Mouse (Mus musculus) right cerebral cortex, postnatal 10 days (tissue): ENCODE measurements at regions not wholly inside any gene's neighbourhood (a gene's known extent, or its start where the extent isn't known, plus 50 kb on each side); places are given as distances from the start of the nearest gene placed in this dataset.
"Not testable (repeated sequence)": the region's sequence is repeated elsewhere in the genome, so short reads cannot be mapped to it uniquely, and the experiment has no call there.

Source experiments
- DNase-seq, 2 experiments: peaks; one replicate each; pipeline ENCODE4 v3.0.0; 2021; ENCODE audit warnings: low spot score in 2 of 2

DNA sequence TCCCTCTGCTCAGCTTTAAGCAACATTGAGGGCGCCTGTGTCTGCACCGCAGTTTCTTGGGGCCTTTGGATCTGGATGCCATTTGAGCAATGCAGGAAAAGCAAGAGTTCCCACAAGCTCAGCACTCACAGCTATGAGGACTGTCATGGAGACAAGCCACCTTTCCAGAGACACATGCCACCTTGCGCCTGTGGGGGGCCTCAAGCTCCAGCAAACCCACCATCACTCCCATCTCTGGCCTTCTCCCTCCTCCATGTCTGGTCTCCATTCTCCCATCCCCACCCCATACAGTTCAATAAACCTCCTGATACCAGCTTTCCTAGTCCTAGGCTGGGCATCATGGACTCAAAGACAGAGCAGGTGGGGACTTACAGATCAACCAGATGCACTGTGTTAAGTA is 97.8 kb downstream of the Wdr11 start:
- DNase-seq: peak in 1 of 2 experiments; percentile 13

DNA sequence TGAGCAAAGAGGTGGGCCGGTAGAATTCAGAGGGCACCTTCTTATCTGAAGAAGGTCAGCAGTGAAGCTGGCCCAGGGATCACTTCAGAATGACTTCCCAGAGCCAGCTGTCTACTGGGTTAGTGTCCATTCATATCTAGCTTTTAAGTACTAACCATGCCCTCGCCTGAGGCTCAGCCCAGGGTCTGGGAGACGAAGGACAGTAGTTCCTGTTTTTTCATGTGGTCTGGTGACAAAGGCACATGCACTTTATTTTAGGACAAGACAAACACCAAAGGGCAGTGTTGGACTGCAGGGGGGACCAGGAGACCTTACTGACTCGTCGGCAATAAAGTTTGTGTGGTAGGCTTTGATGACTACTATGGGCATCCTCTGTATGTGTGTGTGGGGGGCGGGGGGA is 99.2 kb downstream of the Wdr11 start:
- DNase-seq: no peak

DNA sequence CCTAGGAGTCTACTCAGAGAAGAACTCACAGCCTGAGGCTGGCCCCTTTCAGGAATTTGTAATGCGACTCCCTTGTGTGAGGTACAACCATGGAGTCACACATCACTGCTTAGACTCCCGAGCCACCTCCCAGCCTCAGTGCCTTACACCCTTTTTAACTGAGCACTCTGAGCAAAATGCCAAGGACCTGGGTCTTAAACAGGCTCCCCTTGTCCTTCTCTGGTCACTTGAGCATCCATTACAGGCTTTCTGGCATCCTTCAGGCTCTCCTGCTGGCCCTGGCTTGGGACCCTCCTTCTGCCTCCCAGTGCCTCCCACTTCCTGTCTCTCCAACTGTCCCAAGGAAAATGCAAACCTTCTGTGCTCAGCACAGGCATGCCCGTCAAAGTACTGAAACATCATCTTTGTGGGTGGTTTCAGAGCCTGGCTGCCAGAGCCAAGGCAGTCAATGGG is 100.0 kb downstream of the Wdr11 start:
- peak in 1 of 2 experiments; percentile 30 for DNase-seq

DNA sequence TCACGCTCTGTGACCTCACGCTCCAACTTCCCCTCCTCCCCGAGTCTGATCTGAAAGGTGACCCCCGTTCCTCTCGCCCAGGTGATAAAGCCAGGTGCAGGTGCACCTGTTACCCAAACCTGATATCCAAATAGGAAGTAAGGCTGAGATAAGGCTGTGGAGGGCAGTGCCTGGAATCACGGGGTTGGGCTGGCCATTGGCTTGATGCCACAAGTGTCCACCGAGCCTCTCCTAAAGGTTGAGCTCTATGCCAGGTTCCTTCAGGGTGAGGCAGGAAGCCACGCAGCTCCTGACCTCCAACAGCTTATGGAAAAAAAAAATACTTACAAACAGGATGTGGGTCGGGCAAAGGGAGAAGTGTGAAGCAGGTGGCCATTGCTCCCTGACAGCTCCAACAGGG is 102.0 kb downstream of the Wdr11 start:
- DNase-seq: no peak

DNA sequence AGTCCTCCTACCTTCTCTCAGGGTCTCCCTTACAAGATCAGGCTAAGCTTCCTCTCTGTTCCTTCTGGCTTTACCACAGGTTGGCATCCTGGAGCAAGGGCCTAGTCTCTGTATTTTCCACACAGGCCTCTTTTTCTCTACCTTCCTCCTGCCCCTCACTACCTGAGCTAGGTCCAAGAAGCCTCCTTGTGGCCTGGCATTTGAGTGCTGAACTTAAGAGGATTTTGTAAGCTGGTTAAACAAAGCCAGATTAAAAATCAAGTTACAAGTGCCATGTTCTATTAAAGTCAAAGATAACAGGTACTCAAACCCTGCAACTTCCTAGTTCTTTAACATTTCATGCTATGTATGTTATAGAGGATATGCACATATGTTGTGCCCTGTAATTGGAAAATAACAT is 102.5 kb downstream of the Wdr11 start:
- DNase-seq: no peak

DNA sequence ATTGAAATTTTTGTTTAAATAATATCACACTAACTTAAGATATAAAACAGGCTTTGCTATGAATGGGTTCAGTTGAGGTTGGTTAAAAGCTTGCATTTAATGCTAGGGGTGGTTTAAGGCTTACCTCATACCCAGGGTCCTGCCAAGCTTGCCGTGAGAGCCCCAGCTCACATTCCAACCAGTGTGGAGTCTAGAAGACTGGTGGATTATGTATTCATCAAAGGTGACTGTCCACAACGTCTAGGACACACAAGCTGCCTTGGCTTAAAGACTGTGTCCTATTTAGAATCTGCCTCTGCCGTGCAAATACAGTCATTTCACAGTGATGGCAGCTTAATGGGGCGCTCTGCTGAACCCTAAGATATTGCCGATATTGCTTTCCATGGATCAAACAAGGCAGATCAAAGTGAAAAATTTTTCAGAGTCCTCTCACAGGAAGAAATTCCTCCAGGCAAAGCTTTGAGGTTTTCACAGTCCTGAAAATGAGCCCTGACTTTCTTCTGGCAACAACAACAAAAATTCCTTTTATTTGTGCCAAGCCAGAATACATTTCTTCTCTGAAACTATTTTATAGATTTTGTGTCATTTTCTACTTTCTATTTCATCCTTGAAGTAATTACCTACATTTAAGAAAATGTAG is 108.4 kb downstream of the Wdr11 start:
- DNase-seq: no peak

DNA sequence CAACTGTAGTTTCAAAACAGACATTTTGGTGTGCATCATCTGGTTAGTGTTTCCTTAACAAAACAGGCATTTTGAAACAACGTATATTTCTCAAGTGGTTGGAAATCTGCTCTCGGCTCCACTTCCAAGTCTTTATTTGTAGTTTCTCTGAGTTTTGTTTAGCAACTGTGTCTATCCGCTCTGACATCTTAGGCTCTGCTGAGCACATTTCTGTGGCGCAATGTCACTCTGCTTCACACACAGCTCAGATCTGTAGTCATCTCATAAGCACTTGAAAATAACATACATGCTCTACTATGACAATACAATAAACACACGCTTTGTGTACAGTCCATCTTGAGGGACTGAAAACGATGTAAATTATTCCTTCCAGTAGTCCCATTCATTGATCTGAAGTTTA is 135.9 kb downstream of the Wdr11 start:
- no peak for DNase-seq

DNA sequence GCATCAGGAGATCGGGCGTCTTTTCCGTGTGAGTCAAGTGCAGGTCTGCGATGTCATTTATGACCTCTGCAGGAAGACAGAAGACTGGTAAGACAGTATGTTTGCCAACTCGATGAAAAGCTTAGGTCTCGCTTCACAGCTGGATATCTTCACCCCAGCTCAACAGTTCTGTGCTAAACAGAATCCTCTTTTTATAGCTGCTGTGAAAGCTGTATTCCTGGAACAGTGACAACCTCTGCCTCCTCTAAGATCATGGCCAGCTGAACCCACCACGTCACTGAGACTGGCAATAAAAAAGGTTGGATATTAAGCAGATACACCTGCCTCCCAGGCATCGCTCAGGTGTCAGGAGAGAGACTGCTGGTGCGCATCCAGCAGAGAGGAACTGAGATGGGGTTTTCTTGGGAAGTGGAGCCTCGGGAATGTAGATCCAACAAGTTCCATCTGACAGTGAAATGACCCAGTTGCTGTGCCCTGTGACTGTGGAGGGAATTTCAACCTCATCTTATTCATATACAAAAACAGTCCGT is 138.1 kb downstream of the Wdr11 start:
- DNase-seq: no peak

DNA sequence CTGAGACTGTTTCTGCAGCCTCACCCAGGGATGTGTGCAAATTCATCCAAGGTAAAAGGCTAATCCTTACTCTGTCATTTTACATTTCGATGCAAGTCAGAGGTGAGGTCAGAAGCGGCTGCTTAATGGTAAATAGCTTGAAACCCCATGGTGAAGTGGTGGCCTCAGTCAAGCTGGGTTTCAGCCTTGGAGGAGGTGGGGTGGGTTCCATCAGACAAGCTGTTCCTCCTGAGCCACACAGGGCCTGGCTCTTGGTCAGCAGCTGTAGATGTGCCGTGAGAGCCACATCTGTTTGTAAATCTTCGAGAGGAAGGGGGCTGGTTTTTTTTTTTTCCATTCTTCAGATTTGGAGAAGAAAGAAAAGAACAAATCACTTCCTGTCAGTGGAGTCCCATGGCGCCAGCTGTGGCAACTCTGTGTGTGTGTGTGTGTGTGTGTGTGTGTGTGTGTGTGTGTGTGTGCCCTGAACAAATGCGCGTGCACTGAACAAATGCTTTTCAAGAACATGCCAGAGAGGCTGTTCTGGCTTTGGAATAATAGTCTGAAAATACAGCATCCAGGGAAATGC is 139.2 kb downstream of the Wdr11 start:
- no peak for DNase-seq

DNA sequence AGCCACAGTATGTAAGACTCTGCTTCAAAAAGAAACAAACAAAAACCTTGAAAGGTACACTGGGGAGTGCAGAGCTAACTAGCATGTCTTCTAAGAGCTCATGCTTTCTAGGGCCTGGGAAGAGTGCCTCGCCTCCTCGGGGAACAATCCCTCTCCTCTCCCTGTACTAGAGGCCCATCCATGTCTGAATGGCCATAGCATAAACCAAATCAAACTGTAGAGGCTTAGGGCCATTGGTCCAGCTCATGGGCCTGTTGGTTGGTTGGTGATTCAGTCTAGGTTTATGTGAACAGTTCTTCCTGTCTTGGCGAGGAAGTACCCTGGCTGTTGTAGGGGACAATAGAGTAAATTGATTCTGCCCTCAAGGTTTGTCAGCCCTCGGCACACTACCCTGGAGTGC is 151.0 kb downstream of the Wdr11 start:
- DNase-seq: no peak

DNA sequence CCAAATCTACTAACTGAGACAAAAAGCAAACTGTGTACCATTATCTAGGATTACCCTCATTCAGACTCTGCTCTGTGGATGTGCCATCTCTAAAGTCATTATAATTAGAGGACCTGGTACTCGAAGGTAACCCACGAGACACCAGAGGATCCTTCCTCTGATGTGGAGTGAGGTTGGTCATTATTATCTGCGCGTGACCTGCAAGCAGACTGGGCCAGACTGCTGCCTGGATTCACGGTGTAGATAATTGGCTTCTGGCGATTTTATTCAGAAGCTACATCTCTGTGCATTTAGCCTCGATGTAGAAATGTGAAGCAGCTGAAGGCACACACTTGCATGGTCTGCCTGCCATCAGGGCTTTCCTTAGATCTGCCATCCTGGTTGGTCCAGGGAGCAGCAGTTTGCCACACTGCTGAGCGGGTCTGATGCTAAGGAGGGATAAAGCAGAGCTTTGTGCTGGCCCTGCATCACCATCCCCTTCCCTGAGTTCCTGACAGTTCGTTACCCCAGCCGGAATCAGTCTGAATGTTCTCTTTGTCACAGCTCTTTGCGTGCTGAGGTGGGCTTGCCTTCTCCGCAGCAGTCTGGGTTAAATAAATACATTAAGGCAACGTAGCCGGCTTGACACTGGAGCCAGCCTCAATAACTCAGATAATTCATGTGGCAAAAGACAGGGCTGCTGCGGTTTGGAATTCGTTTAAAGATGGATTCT is 152.4 kb downstream of the Wdr11 start:
- peak; percentile 32 to 37 for DNase-seq

DNA sequence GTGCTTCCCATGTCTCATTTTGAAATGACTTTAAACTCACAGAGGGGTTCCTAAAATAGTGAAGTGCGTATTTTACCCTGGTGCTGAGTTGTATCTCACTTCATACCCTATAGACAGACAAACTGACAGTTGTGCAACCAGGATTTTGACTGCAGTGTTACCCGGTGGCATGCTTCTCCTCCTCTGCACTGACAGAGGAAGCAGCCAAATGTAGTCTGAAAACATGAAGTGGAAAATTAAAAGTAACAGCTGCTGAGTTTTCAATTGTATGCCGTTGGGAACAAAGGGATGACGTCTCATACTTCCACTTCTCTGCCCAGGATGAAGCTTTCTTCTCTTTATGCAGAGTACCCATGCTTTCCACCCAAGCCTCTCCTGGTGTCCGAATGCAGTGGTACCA is 155.0 kb downstream of the Wdr11 start:
- no peak for DNase-seq

DNA sequence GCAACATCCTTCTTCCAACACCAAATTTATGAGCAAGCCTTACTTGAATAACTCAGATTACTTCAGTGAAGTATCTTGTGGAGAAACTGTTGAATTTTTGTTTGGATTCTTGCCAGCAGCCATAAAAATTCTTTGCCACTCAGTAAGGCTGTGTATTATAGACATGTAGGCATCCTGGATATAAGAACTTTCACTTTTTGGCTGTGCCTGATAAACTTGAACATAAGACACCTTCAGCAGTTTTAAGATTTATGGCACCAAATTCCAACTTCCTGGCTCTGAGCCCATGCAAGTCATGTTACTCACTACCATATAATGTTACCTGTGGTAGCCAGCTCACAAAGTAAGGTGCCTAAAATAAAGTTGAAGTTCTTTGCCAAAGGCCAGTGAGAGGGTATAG is 159.3 kb downstream of the Wdr11 start:
- no peak for DNase-seq

DNA sequence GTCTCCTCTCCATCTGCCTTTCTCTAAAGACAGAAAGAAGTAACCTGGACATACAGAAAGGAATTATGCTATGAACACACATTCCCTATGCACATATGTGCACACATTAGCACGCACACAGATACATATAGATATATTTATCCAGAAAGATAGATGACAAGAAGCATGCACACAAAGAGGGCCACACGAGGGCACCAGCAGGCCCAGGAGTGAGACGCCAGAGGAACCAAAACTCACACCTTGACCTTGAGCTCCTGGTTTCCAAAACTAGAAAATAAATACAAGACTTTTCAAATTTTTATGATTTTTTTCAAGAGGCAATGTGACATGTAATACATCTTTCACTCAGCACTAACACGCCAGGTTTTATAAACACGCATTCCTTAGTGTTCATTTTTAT is 163.1 kb downstream of the Wdr11 start:
- no peak for DNase-seq

DNA sequence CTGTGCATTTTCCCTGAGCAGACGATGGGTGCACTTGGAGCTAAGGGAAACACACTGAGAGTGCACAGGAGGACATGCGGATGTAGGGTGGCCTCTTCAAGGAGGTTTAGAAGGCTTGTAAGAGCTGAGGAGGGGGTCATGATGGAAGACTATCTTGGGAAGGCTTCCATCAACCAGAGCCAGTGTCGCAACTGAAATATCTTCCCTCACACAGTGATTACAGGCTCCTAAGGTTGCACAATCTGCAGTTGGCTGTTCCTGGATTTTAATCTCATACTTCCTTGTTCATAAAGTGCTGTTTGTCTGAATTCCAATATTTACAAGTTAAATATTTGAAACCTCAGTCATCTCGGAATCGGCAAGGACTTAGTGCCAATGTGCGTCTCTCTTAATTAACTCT is 164.5 kb downstream of the Wdr11 start:
- DNase-seq: no peak

DNA sequence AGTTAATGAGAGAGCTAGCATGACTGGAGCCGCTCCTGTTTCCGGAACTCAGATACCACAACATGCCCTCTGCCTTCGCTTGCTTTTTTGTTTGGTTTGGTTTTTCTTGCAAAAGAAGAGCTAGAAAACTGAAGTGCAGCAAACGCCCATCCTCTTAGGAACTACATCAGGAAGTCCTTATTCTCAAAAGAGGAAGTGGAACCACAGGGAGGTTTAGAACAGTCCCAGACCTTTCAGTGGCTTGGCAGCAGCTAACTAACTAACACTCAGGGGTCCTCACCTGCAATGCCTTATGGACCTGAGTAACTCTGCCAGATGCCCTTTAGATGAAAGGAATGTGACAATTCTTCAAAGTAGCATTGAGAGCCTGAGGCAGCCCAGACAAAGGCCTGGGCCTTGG is 168.2 kb downstream of the Wdr11 start:
- DNase-seq: no peak

DNA sequence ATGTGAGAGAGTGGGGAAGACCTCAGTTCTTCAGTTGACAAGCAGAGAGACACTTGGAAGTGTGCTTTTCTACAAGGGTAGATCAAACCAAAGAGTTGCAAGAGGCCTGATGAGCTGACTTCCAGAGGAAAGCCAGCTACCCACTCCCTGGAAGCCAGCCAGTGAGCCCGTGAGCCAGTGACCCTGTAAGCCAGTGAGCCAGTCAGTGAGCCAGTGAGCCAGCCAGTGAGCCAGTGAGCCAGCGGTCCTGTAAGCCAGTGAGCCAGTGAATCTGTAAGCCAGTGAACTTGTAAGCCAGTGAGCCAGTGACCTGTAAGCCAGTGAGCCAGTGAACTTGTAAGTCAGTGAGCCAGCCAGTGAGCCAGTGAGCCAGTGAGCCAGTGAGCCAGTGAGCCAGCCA is 168.7 kb downstream of the Wdr11 start:
- DNase-seq: no peak

DNA sequence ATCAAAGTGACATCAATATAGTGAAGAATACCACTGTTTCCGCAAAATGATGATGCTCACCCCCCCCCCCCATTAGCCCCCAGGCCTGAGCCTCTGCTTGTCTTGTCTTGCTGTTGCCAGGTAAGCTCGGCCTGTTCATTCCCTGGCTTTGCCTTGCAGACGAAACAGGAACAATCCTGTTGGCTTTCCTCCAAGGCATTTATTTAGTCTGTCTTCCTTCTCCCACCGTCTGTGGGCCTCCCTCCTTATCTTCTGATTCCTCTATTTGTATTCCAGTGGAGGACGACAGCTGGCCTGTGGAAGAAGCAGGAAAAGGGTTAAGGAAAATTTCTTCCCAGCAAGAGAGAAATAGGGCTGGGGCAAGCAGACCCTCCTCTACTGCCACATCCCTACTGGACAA is 172.1 kb downstream of the Wdr11 start:
- no peak for DNase-seq

DNA sequence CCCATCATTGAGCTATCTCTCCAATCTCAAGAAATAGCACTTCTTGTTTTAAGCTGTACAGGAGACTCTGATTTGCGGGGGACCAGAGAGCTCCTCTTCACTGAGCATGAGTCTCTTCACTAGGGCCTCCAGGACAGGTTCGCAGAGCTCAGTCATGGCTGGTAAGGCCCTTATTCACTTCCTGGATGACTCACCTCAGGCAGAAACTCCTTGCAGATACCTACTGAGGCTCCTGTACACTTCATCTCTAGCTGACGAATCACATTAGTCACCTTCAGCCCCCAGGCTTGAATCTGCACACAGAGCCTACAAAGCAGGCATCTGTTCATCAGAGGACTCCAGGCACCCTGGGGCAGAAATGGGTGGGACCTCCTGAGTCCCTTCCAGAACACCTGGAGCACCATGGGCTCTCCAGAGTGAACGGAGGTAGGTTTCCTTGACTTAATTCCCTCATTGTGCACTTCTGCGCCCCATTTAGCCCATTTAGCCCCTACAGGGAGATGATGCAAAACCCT is 172.8 kb downstream of the Wdr11 start:
- no peak for DNase-seq

DNA sequence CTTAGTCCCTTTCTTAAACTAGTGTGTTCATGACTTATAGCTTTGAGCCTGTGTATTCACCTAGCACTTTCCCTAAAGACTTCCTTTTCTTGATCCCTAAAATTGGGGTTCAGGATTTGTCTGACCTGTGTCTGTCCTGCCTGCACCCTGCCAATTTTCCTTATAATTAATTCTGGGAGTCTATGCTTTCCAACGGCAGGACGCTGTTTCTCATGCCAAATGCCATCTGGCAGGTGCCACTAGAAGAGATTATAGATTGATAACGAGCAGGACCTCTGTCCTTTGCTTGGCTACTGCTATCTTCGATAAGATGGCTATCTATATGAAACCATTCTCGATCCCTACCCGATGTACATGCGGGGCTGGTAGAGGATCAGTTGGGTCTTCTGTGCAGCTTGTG is 174.0 kb downstream of the Wdr11 start:
- no peak for DNase-seq

DNA sequence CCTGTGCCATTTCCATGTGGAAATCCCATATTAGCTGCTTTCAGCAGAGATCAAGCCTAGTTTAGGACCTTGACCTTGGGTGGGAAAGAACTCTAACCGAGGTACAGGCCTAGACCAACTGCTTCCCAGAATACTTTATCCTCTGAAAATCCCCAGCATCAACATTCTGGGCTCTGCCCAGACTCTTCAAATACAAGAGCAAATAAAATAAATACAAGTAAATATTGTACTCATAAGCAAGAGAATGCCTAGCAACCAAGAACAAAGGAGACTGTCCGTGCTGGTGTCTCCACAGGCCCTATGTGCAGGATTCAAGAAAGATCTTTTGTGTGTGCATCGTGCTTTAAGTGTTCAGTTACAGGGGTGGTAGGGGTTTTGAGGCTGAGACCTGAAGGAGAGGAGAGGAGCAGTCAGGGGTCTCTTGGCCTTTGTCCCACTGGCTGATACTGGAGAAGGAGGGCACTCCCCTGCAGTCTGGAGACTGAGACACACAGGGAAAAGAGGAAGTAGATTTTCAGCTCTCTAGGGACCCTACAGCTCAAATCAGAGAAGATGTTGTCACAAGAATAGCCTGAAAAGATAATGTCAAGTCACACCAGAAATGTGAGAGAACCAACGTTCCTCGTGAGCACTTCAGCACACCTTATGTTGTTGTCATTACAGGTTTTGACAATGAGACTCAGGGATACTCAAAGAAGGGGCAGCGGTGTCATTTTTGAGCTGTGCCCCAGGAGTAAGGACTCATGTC is 174.6 kb downstream of the Wdr11 start:
- DNase-seq: no peak

DNA sequence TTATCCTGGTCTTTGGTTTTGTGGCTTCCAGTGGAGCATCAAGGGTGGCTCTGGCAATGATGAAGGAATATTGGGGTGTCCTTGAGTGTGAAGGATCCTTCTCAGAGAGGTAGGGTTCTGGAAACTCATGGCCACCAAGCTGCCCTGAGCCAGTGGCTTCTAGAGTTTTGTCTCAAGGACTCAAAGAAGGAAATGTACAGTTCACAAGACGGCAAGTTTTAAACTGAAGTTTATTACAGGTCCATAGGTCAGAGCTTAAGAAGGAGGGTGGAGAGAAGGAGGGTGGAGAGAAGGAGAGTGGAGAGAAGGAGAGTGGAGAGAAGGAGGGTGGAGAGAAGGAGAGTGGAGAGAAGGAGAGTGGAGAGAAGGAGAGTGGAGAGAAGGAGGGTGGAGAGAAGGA is 178.0 kb downstream of the Wdr11 start:
- not testable (repeated sequence) for DNase-seq
